Mouse (Mus musculus) lung, postnatal 10 days (tissue): Measurements from ENCODE around the gene Evi2b.

ENCODE experiments used
- DNase-seq: peaks from one replicate; pipeline ENCODE4 v3.0.0; 2021

Evi2b gene

GRCm38 (mm10) chr11:79523560-79524309 lies at the start of gene Evi2b:
Evi2b (minus strand) TSS chr11:79523762.
- DNase-seq, result no peak

- no peak for DNase-seq
Measured at GRCm38 (mm10) chr11:79570319-79570718, 46.8 kb upstream of the Evi2b start.

DNA sequence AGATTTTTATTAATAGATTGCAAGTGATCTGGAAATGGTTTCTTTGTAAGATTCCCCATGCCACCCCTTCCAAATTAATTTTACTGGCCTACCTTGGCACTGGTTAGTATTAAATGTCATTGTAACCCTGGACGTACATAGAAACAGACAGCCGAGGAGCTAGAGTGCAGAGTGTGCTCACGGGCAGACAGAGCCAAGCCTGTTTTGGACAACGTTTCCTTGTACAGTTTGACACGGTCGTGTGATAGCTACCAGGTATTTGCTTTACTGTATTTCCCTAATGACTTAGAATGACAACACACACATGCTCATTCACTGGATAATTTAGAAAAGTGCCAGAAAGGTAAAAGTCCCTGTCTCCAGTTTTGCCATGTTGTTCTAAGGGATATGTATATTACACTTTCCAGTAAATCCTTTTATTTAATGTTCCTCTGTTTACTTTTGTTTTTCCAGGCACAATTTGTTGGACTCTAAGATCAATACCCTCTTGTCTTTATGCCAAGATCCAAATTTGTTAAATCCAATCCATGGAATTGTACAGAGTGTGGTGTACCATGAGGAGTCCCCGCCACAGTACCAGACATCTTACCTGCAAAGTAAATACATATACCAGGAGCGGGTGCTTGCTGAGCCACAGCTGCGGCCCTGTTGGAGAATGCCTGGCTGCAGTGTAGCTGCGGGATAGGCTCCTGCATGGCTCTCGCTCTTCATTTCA lies 44.8 kb upstream of the Evi2b start:
- DNase-seq, result no peak

DNA sequence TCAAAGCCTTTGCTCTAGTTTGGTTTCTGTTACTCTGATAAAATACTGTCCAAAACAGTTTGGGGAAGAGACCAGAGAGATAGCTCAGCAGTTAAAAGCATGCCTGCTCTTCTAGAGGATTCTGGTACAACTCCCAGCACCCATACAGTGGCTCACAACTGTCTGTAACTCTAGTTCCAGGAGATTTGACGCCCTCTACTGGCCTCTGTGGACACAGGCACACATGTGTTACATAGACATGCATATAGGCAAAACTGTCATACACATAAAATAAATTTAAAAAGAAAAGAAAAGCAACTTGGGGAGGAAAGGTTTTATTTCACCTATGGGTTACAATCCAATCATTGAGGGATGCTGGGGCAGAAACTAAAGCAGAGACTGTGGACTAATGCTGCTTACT lies 43.4 kb upstream of the Evi2b start:
- DNase-seq, result no peak

DNA sequence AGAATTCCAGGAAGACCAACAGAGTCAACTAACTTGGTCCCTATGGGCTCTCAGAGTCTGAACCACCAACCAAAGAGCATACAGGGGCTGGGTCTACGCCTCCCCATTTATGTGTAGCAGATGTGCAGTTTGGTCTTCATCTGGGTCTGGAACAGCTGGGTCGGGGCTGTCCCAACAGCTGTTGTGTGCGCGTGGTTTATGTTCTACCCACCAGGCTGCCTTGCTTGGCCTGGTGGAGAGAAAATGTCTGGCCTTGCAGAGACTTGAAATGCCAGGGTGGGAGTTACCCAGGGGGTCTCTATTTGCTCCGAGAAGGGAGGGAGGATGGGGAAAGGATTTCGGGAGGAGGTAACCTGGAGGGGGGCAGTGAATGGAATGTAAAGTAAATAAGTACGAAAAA lies 39.9 kb upstream of the Evi2b start:
- DNase-seq, result no peak

DNA sequence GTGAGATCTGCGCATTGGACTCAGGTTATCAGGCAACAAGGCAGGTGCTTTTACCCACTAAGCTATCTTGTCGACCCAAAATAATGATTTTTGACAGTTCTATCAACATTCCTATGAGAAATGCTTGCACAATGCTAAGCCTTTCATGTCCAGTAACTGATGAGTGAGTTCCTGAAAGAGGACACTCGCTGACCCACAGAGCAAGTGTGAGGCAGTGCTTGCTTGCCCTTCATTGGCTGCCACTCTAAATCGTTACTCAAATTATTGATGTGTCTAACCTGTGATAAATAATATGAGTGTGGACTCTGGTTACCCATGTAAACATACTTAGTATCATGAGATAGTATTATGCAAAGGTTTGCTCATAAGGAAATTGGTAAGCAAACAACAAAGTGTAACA lies 37.0 kb upstream of the Evi2b start:
- DNase-seq, result no peak

- DNase-seq, result no peak
Measured at GRCm38 (mm10) chr11:79552622-79553021, 29.1 kb upstream of the Evi2b start.

DNA sequence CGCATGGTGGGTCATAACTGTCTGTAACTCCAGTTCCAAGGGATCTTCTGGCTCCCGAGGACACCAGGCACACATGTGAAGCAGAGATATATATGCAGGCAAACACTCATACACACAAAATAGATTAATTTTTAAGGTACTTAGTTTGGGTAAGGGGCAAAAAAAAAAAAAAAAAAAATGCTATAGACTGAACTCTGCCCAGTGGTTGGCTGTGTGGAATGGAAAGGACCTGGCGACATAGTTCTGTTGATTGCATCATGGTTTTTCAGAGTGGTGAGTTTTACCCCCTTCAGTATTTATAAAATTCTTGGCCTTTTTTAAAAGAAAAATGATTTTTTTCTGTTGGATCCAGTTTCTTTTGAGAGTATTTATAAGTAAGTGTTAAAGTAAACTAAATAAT lies 12.7 kb upstream of the Evi2b start:
- DNase-seq, result no peak

DNA sequence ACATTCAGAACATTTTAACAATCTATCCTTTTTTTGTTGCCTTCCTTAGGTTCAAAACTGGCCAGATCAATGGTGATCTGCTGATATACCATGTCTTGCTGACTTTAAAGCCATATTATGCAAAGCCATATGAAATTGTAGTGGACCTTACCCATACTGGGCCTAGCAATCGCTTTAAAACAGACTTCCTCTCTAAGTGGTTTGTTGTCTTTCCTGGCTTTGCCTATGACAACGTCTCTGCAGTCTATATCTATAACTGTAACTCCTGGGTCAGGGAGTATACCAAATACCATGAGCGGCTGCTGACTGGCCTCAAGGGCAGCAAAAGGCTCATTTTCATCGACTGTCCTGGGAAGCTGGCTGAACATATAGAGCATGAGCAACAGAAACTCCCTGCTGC lies 12.0 kb upstream of the Evi2b start:
- DNase-seq, result no peak

DNA sequence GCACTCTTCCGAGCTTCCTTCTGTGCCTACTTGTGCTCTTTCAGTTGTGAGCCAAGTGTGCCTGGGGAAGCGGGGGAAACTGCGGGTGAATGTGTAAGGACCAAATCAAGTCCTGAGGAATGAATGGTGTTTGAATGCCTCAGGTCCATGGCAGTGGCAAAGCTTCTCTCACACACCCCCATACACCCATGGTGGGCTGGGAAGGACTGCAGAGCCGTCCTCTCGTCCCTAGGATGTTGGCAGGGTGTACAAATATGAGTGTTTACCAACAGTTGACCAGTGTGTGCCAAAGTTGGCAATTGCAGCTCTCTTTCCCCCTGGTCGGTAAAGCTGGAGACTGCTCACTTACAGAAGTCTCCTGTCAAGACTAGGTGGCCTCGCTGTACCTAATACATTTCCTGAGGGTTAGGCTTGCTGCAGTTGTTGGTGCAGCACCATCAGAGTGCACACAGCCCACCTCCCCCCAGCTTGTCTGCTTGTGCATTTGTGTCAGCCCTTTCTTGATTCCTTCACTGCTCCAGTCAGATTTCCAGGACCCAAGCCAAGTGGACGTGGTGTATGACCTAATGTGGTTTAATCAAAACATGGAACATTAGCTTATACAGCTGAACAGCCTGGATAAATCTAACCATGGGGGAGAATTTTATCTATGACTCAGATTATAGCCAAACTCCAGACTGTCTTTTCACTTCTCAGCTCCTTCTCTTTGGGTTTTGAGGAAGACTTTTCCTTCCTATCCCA lies 10.6 kb upstream of the Evi2b start:
- peak; percentile 88 for DNase-seq

- no peak for DNase-seq
Measured at GRCm38 (mm10) chr11:79533311-79533710, 9.7 kb upstream of the Evi2b start.

- no peak for DNase-seq
Measured at GRCm38 (mm10) chr11:79531485-79531884, 7.9 kb upstream of the Evi2b start.

DNA sequence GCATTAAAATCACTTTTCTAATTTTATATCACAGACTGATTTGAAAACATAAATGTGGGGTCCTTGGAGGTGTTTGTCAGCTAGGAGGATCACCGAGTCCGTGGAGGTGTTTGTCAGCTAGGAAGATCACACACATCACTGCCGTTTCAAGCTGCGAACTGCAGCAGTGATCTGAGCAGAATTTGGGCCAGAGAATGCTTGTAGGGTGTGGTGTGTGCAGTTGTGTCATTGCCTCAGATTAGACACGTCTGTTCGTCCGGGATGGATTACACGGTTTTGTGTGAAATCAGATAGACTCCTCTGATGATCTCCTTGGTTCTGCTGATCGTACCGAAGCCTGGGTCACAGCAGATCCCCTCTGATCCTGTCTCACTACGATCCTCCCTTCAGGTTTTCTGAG lies 7.2 kb upstream of the Evi2b start:
- no peak for DNase-seq

DNA sequence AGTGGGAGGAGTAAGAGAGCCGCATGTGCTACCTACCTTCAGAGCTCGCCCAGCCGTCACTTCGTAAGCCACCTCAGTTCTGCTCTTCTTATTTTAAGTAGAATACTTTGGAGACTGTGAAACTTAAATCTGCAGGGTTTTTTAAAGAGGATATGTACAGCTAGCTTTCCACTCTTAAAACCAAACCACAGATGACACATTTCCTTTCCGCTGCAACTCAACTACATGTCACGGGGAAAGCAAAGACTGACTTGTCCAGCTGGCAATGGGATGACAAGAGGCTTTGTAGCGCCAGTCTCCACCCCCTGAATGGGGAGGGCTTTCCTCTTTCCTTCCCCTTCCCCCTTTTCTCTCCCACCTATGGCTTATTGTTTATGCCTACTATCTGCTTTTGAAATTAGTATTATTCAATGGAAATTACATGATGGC lies 6.8 kb upstream of the Evi2b start, which contains the start of the genes Evi2 and Evi2a:
Gene Evi2 (minus strand): TSS at position 257 of the 429 bp plus-strand sequence.
Gene Evi2a (minus strand): TSS at position 277 of the 429 bp plus-strand sequence.
- DNase-seq, result peak; percentile 38

DNA sequence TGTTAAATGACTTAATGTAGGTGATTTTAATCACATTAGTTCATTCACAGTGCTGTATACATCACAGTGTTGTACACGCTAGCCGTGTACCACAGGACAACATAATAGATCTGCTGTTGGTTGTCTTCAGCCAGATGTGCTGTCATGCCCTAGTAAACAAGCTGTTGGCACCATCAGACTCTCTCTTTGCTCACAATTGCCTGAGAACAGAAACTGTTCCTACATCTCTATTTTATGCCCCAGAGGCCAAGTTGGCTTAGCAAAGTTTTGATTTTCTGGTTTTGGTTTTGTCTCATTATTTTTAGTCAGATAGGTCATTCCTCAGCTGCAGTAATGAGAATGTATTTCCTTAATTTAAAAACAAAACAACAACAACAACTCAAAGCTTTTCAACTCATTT lies 6.2 kb upstream of the Evi2b start:
- no peak for DNase-seq

- DNase-seq, result no peak
Measured at GRCm38 (mm10) chr11:79529226-79529625, 5.7 kb upstream of the Evi2b start.

DNA sequence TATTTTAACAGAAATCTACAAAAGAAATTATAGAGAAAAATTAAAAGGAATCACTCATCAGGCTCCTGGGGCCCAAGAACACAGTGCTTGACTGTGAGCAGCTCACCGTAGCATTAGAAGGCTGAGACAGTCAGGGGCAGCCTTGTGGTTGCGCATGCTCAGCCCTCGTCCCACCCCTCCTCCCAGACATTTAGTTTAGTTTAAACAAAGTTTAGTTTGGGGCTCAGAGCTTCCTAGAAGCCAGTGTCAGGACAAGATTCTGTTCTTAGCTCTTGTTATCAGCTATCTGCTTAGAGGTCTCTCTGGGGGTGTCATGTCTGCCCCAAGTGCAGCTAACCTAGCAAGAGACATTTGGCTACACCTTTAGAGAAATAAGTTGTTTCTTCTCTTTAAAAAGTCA lies 5.0 kb upstream of the Evi2b start:
- no peak for DNase-seq

DNA sequence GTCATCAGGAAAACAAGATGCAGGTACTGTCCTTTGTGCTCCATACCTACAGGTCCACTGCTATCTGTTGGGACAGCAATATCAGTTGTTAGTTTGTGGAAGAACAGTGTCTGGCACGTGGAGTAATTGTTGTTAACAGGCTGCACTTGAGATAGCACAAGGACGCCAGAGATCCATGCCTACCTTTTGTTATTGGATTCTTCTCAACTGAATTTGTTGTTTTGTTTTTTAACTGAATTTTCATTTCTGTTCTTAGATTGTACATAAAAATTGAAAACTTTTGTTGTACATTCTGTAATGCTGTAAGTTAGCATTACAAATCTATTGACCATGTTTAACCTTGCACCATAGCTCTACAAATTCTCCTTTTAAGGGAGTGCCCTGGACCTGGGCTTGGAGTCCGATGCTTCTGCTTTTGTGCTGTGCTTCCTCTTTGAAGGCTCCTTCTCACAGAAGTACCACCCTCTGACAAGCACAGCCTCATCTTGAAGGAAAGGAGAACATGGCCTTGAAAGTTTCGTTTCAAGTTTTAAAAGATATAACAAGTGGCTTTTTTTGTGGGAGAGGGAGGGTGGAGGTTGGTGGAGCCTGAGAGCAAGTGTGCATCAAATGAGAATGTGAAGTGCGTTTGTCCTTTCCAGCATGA lies 4.3 kb upstream of the Evi2b start:
- DNase-seq, result no peak

- no peak for DNase-seq
Measured at GRCm38 (mm10) chr11:79527015-79527738, 3.6 kb upstream of the Evi2b start.

GRCm38 (mm10) chr11:79526549-79526948 lies 3.0 kb upstream of the Evi2b start:
- DNase-seq, result no peak

- DNase-seq, result no peak
Measured at GRCm38 (mm10) chr11:79524310-79524575, 681 bp upstream of the Evi2b start.

DNA sequence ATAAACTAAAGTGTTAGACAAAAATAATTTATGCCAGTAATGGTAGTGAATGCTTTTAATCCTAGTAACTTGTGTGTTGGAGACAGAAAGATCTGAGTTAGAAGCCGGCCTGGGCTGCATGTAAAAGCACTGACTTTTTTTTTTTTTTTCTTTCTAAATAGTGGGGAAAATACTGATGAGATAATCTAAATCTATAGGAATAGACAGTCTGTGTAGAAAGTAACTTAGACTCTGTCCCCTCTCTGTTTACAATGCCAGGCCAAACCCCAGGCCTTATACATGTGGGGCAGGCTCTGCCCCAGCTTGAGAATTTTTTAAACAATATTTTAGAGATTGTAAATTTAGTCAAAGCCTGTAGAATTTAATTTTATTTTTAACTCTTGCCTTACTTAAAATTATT lies 618 bp downstream of the Evi2b start:
- no peak for DNase-seq

- DNase-seq, result no peak
Measured at GRCm38 (mm10) chr11:79521930-79522329, 1.6 kb downstream of the Evi2b start.
